Mouse (Mus musculus): Measurements from ENCODE around the gene Ttc24. TPM values are rescaled to one million over a fixed set of nuclear protein-coding genes. Genes with fewer than 3 reads are reported as not detected.

Gene Ttc24
- polyA plus RNA-seq (2014; fragmentation: Nextera tagmentation; extraction: Ambion mirVana): not detected in 2 replicates

GRCm38 (mm10) chr3:88078204-88078603, at the start of gene Ttc24:
Ttc24 (minus strand) TSS chr3:88078304.
- Histone ChIP-seq H3K9me3 (ENCODE audit: control insufficient read depth, low read length) (no peaks in the 10 kb centered on the region), H3K4me1 (ENCODE audit: control insufficient read depth in 2 of 2, insufficient read depth in 2 of 2, low read length in 2 of 2) (peaks cover 6 to 14% of the 10 kb centered on the region in 2 experiments), H3K4me2 (ENCODE audit: low read length) (no peak within 1 kb of the TSS), H3K36me3 (ENCODE audit: control insufficient read depth, insufficient read depth, low read length) (no peaks in the 10 kb centered on the region), H3K27ac (replicated peaks in 1 of 2; ENCODE audit: control insufficient read depth in 1 of 2, insufficient read depth in 1 of 2, low read depth in 2 of 2, low read length in 2 of 2) (no peak within 1 kb of the TSS), H3K4me3 (ENCODE audit: control insufficient read depth in 1 of 2, insufficient read depth in 1 of 2, low read depth in 1 of 2, low read length in 2 of 2) (no peak within 1 kb of the TSS), H3K27me3 (ENCODE audit: control insufficient read depth, insufficient read depth, low read length) (no peaks in the 10 kb centered on the region), H3K9ac (ENCODE audit: low read length) (no peak within 1 kb of the TSS)
- 74% methylated on average over 4 of the region's 4 CpGs for WGBS
- ATAC-seq (ENCODE audit: insufficient number of reproducible peaks, insufficient read depth, low FRiP score, low read depth): no peak

- Histone ChIP-seq H3K9ac (ENCODE audit: low read length) (no peak overlapping the region), H3K36me3 (ENCODE audit: control insufficient read depth, insufficient read depth, low read length) (no peaks in the 10 kb centered on the region), H3K9me3 (ENCODE audit: control insufficient read depth, low read length) (no peaks in the 10 kb centered on the region), H3K4me2 (ENCODE audit: low read length) (no peak overlapping the region), H3K27me3 (ENCODE audit: control insufficient read depth, insufficient read depth, low read length) (no peaks in the 10 kb centered on the region), H3K27ac (replicated peaks in 1 of 2; ENCODE audit: control insufficient read depth in 1 of 2, insufficient read depth in 1 of 2, low read depth in 2 of 2, low read length in 2 of 2) (no peak overlapping the region), H3K4me1 (ENCODE audit: control insufficient read depth in 2 of 2, insufficient read depth in 2 of 2, low read length in 2 of 2) (peaks cover 6 to 18% of the 10 kb centered on the region in 2 experiments), H3K4me3 (ENCODE audit: control insufficient read depth in 1 of 2, insufficient read depth in 1 of 2, low read depth in 1 of 2, low read length in 2 of 2) (no peak overlapping the region)
- ATAC-seq (ENCODE audit: insufficient number of reproducible peaks, insufficient read depth, low FRiP score, low read depth): no peak
- WGBS: 66% methylated on average over 3 of the region's 3 CpGs
Observed at GRCm38 (mm10) chr3:88127636-88128035, 49.5 kb upstream of the Ttc24 start.

GRCm38 (mm10) chr3:88126181-88126580, 48.1 kb upstream of the Ttc24 start:
- no peaks in the 10 kb centered on the region for H3K9me3 ChIP-seq (ENCODE audit: control insufficient read depth, low read length)
- ATAC-seq (ENCODE audit: insufficient number of reproducible peaks, insufficient read depth, low FRiP score, low read depth): no peak
- WGBS: 82% methylated on average over 7 of the region's 7 CpGs
- H3K27me3 ChIP-seq (ENCODE audit: control insufficient read depth, insufficient read depth, low read length): no peaks in the 10 kb centered on the region
- 0 out of 4 replicates have a peak overlapping the region, but pooled peaks of 1 of the 2 experiments have one; percentile 14 for H3K27ac ChIP-seq (replicated peaks in 1 of 2; ENCODE audit: control insufficient read depth in 1 of 2, insufficient read depth in 1 of 2, low read depth in 2 of 2, low read length in 2 of 2)
- H3K9ac ChIP-seq (ENCODE audit: low read length): no peak overlapping the region
- H3K4me3 ChIP-seq (ENCODE audit: control insufficient read depth in 1 of 2, insufficient read depth in 1 of 2, low read depth in 1 of 2, low read length in 2 of 2): no peak overlapping the region
- H3K4me2 ChIP-seq (ENCODE audit: low read length): no peak overlapping the region
- no peaks in the 10 kb centered on the region for H3K36me3 ChIP-seq (ENCODE audit: control insufficient read depth, insufficient read depth, low read length)
- H3K4me1 ChIP-seq (ENCODE audit: control insufficient read depth in 2 of 2, insufficient read depth in 2 of 2, low read length in 2 of 2): peaks cover 6 to 20% of the 10 kb centered on the region in 2 experiments

- H3K9ac ChIP-seq (ENCODE audit: low read length): no peak overlapping the region
Observed at GRCm38 (mm10) chr3:88125195-88125594, 47.1 kb upstream of the Ttc24 start.

GRCm38 (mm10) chr3:88121164-88122131, 43.3 kb upstream of the Ttc24 start:
- H3K36me3 ChIP-seq (ENCODE audit: control insufficient read depth, insufficient read depth, low read length): peaks cover 46% of the 10 kb centered on the region
- 33% methylated on average over 14 of the region's 14 CpGs for WGBS
- peak overlapping the region; percentile 29 for H3K4me2 ChIP-seq (ENCODE audit: low read length)
- ATAC-seq (ENCODE audit: insufficient number of reproducible peaks, insufficient read depth, low FRiP score, low read depth): peak; percentile 58
- H3K4me1 ChIP-seq (ENCODE audit: control insufficient read depth in 2 of 2, insufficient read depth in 2 of 2, low read length in 2 of 2): peaks cover 20 to 38% of the 10 kb centered on the region in 2 experiments
- no peaks in the 10 kb centered on the region for H3K27me3 ChIP-seq (ENCODE audit: control insufficient read depth, insufficient read depth, low read length)
- peak overlapping the region; percentile 58 to 90 for H3K27ac ChIP-seq (replicated peaks in 1 of 2; ENCODE audit: control insufficient read depth in 1 of 2, insufficient read depth in 1 of 2, low read depth in 2 of 2, low read length in 2 of 2)
- H3K9me3 ChIP-seq (ENCODE audit: control insufficient read depth, low read length): no peaks in the 10 kb centered on the region
- no peak overlapping the region for H3K4me3 ChIP-seq (ENCODE audit: control insufficient read depth in 1 of 2, insufficient read depth in 1 of 2, low read depth in 1 of 2, low read length in 2 of 2)
- peak overlapping the region; percentile 59 for H3K9ac ChIP-seq (ENCODE audit: low read length)

More at GRCm38 (mm10) chr3:88125195-88125594, 47.1 kb upstream of the Ttc24 start:
- 14% methylated on average over 4 of the region's 4 CpGs for WGBS
- no peak for ATAC-seq (ENCODE audit: insufficient number of reproducible peaks, insufficient read depth, low FRiP score, low read depth)
- Histone ChIP-seq H3K27ac (replicated peaks in 1 of 2; ENCODE audit: control insufficient read depth in 1 of 2, insufficient read depth in 1 of 2, low read depth in 2 of 2, low read length in 2 of 2) (peak overlapping the region; percentile 34 to 40), H3K4me1 (ENCODE audit: control insufficient read depth in 2 of 2, insufficient read depth in 2 of 2, low read length in 2 of 2) (peaks cover 15 to 30% of the 10 kb centered on the region in 2 experiments), H3K4me3 (ENCODE audit: control insufficient read depth in 1 of 2, insufficient read depth in 1 of 2, low read depth in 1 of 2, low read length in 2 of 2) (no peak overlapping the region), H3K27me3 (ENCODE audit: control insufficient read depth, insufficient read depth, low read length) (no peaks in the 10 kb centered on the region), H3K36me3 (ENCODE audit: control insufficient read depth, insufficient read depth, low read length) (peaks cover 9% of the 10 kb centered on the region; the same call in 1 of the 2 replicates), H3K4me2 (ENCODE audit: low read length) (no peak overlapping the region), H3K9me3 (ENCODE audit: control insufficient read depth, low read length) (no peaks in the 10 kb centered on the region)

- H3K9ac ChIP-seq (ENCODE audit: low read length): 0 out of 2 replicates have a peak overlapping the region, but pooled peaks have one; percentile 30
- H3K4me3 ChIP-seq (ENCODE audit: control insufficient read depth in 1 of 2, insufficient read depth in 1 of 2, low read depth in 1 of 2, low read length in 2 of 2): no peak overlapping the region
- H3K4me1 ChIP-seq (ENCODE audit: control insufficient read depth in 2 of 2, insufficient read depth in 2 of 2, low read length in 2 of 2): peaks cover 20 to 31% of the 10 kb centered on the region in 2 experiments
- no peaks in the 10 kb centered on the region for H3K27me3 ChIP-seq (ENCODE audit: control insufficient read depth, insufficient read depth, low read length)
- peaks cover 57% of the 10 kb centered on the region for H3K36me3 ChIP-seq (ENCODE audit: control insufficient read depth, insufficient read depth, low read length)
- H3K4me2 ChIP-seq (ENCODE audit: low read length): 0 out of 2 replicates have a peak overlapping the region, but pooled peaks have one; percentile 1
- peak overlapping the region; percentile 58 to 90 for H3K27ac ChIP-seq (replicated peaks in 1 of 2; ENCODE audit: control insufficient read depth in 1 of 2, insufficient read depth in 1 of 2, low read depth in 2 of 2, low read length in 2 of 2)
- ATAC-seq (ENCODE audit: insufficient number of reproducible peaks, insufficient read depth, low FRiP score, low read depth): 0 out of 2 replicates have a peak, but pooled peaks have one; percentile 18
- no peaks in the 10 kb centered on the region for H3K9me3 ChIP-seq (ENCODE audit: control insufficient read depth, low read length)
- 44% methylated on average over 19 of the region's 19 CpGs for WGBS
Observed at GRCm38 (mm10) chr3:88120117-88120651, 42.1 kb upstream of the Ttc24 start.

GRCm38 (mm10) chr3:88114396-88114795, 36.3 kb upstream of the Ttc24 start:
- Histone ChIP-seq H3K4me3 (ENCODE audit: control insufficient read depth in 1 of 2, insufficient read depth in 1 of 2, low read depth in 1 of 2, low read length in 2 of 2) (no peak overlapping the region), H3K4me1 (ENCODE audit: control insufficient read depth in 2 of 2, insufficient read depth in 2 of 2, low read length in 2 of 2) (peaks cover 4 to 9% of the 10 kb centered on the region in 2 experiments; a peak in 2 of 4 replicates), H3K36me3 (ENCODE audit: control insufficient read depth, insufficient read depth, low read length) (peaks cover 97% of the 10 kb centered on the region), H3K27me3 (ENCODE audit: control insufficient read depth, insufficient read depth, low read length) (no peaks in the 10 kb centered on the region), H3K9ac (ENCODE audit: low read length) (no peak overlapping the region; the same call in 1 of the 2 replicates), H3K9me3 (ENCODE audit: control insufficient read depth, low read length) (no peaks in the 10 kb centered on the region), H3K4me2 (ENCODE audit: low read length) (no peak overlapping the region), H3K27ac (replicated peaks in 1 of 2; ENCODE audit: control insufficient read depth in 1 of 2, insufficient read depth in 1 of 2, low read depth in 2 of 2, low read length in 2 of 2) (peak overlapping the region in 1 of 2 experiments; percentile 53; a peak in 2 of 4 replicates)
- ATAC-seq (ENCODE audit: insufficient number of reproducible peaks, insufficient read depth, low FRiP score, low read depth): 0 out of 2 replicates have a peak, but pooled peaks have one; percentile 17
- WGBS: 38% methylated on average over 12 of the region's 12 CpGs

Data from heart, embryonic 14.5 days (tissue).